Mouse (Mus musculus) granulocyte monocyte progenitor cell, adult 5-6 weeks (primary cell): ENCODE measurements around the gene Cnksr1. TPM values are rescaled to one million over a fixed set of nuclear protein-coding genes. Genes with fewer than 3 reads are reported as not detected.
"Not testable (repeated sequence)": the region's sequence is repeated elsewhere in the genome, so short reads cannot be mapped to it uniquely, and the experiment has no call there.

Experiments
- ATAC-seq: replicated peaks from 2 replicates; pipeline ENCODE4 v1.8.0; 2016; ENCODE audit warnings: mild to moderate bottlenecking, moderate TSS enrichment, inconsistent platforms; ENCODE audit not compliant: poor library complexity, severe bottlenecking
- total RNA-seq, 2 experiments: library from RNA; stranded (forward) in 1 of 2; stranded (reverse) in 1 of 2; fragments of 200-712, 200-1000 nt in 1 of 2; fragments of >200 nt in 1 of 2; fragmentation: Nextera tagmentation in 1 of 2; gene quantifications; 2 replicates each; pipeline ENCODE4 v1.2.3; 2014 to 2017

Cnksr1 gene
- total RNA-seq (2014; fragmentation: Nextera tagmentation) = not detected in 2 replicates
- not detected in 2 replicates for total RNA-seq (2017)

DNA sequence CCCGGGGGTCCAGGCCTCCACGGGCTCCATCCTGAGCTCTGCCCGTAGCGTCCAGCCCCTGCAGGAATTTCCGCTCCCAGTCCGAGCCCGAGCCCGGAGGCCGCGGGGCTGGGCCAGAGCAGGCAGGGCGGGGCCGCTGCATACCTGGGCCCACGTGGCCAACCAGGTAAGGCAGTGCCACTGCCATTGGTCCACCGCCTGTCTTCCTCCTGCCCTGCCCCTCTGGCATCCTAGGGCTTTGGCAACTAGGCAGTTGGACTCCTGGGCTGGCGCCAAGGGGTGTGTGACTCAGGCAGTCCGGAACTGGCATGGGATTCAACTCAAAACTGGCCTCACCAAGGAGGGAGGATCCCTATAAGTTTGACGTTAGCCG, at the start of gene Cnksr1:
Gene Cnksr1, minus strand, starts transcription at position 121 of the 373 bp plus-strand sequence.
- peak; percentile 53 for ATAC-seq

DNA sequence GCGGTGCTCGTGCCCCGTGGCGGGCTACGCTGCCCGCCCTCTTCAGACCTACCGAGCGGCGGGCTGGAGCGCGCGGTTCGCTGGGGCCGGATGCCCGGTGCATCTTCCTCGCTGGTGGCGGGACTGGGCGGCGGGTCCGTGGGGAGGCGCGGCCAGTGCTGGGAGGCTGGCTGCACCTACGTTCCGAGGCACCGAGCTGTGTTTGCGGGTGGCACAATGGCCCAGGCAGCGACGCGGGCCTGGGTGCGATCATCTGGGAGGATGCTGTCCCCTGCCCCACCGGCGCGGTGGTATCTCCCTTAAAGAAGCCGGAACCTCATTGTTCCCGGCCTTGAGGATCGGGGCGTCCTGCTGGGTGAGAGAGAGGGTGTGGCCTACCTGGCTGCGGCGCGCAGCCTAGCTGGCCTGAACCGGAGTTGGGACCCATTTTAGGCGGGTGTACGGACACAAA, 49.4 kb upstream of the Cnksr1 start, which contains the start of gene Pdik1l:
Gene Pdik1l, minus strand, starts transcription at position 321 of the 451 bp plus-strand sequence.
- peak; percentile 43 for ATAC-seq

DNA sequence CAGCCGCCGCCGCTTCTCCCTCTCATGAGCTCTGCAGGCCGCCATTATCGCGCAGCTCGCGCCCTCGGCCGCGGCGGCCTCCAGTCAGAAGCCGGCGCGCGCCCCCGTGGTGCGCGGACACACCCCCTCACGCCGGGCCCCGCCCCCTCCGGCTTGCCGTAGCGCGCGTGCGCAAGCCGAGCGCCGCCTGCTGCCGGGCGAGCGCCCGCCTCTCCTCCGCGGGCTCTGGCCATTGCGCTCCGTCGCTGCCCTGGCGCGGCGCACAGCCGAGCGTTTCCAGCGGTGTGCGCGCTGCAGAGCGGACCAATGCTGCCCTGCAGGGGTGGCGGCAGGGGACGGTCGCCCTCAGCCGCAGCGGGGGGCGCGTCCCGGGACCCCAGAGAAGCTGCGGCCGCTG, 49.0 kb upstream of the Cnksr1 start:
- peak; percentile 63 for ATAC-seq

DNA sequence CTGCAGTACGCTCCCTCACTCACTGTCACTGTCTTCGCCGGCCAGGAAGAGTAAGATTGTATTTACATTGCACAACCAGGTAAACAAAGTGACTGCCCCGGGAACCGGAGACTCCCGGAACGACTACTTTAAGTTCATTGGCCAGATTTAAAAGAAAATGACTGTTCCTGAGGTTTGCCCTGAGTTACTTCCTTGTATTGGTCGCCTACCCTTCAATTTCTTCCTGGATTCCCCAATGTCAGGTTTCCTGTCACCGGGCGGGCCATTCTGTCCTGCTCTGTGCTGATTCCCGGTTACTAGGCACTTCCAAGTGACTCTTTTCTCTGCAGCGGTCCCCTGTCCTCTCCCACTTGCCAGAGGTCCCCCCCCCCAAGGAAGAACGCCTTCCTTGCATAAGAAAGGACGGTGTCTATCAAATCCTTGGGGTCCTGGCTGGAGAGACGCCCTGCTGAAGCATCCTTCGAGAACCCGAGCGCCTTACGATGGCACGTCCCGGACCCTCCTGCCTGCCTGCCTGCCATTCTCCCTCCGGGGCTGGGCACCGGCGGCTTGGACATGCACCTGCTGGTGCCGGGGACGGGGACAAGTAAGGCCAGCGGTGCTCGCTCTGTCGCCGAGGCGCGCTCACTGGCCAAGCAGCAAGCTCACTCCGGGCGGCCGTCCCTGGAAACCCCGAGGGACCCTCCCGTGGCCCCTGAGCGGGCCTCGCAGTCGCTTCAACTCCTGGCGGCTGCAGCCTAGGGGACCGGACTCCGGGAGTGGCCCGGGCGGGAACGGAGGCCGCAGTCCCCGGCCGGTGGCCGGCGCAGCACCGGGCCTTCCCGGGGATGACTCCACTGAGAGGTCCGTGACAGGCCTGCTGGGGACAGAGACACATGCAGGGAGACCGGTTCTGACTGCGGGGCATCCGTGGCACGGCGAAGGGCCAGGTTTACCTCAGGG, 48.3 kb upstream of the Cnksr1 start:
- ATAC-seq = peak; percentile 23

DNA sequence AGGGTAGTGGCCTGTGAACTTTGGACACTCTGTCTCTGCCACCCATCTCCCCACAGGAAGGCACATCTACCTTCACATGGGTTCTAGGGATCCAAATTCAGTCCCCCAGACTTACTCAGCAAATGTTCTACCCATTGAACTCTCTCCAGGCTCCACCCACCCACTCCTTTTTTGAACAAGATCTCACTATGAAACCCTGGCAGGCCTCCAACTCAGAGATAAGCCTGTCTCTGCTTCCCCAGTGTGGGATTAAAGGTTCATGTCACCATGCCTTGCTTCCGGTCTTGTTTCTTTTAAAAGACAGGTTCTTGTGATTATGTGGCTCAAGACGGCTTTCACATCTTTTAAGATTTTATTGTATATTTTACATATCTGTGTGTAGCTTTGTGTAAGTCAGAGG, 46.7 kb upstream of the Cnksr1 start:
- ATAC-seq = no peak

DNA sequence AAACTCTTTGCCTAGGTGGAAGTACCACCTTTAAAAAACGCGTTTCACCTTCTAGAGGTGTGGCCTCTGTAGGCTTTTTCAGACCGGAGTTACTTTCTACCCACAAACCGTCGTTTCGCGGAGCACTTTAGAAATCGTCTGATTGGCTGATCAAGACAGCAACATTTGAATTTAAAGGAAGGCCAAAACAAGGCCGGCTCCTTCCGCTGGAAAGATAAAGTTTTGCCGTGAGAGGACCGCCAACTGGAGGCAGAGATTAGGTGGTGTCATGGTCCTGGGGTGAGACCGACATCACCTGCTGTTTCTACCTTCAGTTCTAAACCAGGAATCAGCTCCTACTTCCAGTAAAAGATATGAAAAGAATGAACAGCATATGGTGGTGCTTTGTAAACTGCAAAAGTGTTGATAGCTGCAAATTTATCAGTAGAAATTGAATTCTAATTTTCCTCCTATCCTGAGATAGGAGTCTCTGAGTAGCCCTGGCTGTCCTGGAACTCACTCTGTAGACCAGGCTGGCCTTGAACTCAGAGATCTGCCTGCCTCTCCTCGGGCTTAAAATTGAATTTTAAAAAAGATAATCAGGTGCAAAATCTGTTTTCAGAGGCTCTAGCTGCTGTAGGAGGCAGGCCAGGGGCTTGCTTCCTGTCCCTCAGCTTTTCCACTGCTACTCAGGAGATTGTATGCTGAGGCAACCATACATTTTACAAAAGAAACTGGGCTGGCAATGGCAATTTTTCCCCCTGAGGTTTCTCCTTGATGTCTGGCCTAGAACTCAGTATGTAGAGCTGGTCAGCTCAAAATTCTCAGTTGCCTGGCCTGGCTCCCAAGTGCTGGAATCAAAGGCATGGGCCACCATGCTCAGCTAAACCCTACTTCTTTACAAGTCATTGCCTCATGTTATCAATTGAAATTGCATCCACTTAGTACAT, 35.5 kb upstream of the Cnksr1 start:
- ATAC-seq = peak; percentile 66

- peak; percentile 42; the same call in 1 of the 2 replicates for ATAC-seq
These were observed 34.7 kb upstream of the Cnksr1 start for GRCm38 (mm10) chr4:134272731-134273416.

- no peak for ATAC-seq
These were observed 33.8 kb upstream of the Cnksr1 start for GRCm38 (mm10) chr4:134271979-134272378.

DNA sequence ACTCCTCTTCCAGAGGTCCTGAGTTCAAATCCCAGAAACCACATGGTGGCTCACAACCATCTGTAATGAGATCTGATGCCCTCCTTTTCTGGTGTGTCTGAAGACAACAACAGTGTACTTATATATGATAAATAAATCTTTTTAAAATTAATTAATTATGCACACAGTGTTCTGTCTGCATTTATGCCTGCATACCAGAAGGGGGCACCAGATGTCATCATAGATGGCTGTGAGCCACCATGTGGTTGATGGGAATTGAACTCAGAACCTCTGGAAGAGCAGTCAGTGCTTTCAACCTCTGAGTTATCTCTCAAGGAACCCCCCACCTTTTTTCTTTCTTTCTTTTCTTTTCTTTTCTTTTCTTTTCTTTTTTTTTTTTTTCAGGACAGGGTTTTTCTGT, 31.4 kb upstream of the Cnksr1 start:
- ATAC-seq = not testable (repeated sequence)

DNA sequence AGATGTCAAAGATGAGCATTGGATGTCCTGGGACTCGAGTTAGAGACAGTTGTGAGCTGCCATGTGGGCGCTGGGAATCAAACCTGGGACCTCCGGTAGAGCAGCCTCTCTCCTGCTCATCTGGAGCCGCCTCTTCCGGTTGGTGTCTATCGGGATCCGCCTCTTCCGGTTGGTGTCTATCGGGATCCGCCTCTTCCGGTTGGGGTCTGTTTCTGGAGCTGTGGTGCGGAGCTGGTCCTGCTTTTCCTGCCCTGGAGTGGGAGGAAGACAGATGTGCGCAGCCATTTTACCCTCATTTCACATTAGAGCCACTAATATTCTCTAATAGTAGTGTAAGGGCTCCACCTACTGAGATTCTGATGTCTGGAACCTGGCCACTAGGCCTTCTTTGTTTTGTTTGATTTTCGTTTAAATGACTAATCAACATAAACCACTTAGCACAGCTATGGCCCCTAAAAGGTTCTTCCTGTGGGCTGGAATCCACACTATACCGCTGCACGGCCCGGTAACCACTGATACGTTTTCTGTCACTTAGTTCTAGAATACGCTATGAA, 30.0 kb upstream of the Cnksr1 start:
- no peak for ATAC-seq

GRCm38 (mm10) chr4:134265860-134266585, 27.8 kb upstream of the Cnksr1 start:
- ATAC-seq = no peak

DNA sequence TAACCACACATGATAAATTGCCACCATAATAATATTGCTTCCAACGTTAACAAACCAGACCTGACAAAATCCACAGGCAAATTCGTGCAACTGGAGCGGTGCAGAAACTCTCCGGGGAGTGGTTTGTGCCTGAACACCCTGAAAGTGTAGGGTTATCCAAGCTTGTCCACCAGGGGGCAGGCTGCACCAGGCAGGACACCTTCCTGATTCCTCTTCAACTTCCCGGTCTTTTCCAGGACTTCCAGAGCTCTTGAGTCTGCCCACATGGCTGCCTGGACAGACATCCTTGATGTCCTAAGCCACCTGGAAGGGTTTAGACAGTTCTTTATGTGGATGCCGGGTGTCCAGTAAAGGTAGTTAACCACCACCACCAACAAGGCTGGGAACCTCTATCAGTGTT, 25.0 kb upstream of the Cnksr1 start:
- ATAC-seq = peak; percentile 44; the same call in 1 of the 2 replicates

DNA sequence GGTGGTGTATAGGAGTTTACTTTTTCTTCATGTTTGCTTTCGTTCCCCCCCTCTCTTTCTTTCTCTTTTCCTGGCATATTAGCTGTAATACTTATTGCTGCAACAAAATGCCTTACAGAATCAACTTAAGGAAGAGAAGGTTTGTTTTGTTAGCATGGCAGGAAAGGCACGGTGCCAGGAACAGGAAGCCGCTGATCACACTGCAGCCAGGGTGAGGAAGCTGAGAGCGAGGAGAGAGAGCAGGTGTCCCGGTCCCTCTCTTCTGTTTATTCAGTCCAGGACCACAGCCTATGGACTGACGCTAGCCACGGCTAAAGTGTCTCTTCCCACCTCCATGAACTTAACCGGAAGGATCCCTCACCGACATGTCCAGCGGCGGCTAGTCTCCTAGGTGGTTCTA, 20.2 kb upstream of the Cnksr1 start:
- peak; percentile 69 for ATAC-seq

GRCm38 (mm10) chr4:134257198-134258009, 19.2 kb upstream of the Cnksr1 start:
- ATAC-seq = no peak

- no peak for ATAC-seq
These were observed 18.4 kb upstream of the Cnksr1 start for GRCm38 (mm10) chr4:134256407-134257197.

DNA sequence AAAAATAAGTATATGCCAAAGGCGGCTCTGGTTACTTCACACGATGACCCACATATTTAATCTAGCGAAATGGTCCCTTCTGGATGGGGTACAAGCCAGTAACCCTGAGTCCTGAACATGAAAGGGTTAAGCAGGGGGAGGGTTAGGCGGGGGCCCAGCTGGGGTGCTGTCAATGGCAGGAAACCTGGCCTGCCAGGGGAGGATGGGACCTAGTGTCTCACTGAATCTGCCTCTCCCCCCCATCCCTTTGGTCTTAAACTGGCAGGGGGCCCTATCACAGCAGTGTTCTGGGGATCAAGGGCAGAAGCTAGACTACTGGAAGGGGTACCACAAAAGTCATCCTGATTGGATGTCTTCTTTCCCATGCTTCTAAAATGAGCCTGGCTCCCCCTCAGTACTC, 17.7 kb upstream of the Cnksr1 start:
- no peak for ATAC-seq

- ATAC-seq = no peak
These were observed 16.6 kb upstream of the Cnksr1 start for GRCm38 (mm10) chr4:134254835-134255234.
